Mouse (Mus musculus) T-cell, adult 2 months (primary cell): Measurements from ENCODE around the gene Trim63.
"Not testable (repeated sequence)": the region's sequence is repeated elsewhere in the genome, so short reads cannot be mapped to it uniquely, and the experiment has no call there.

ENCODE experiments used
- DNase-seq: peaks from one replicate; pipeline ENCODE4 v3.0.0; 2022; ENCODE audit warnings: low spot score

The Trim63 gene

GRCm38 (mm10) chr4:134298626-134299497 lies 16.1 kb upstream of the Trim63 start:
- no peak for DNase-seq

DNA sequence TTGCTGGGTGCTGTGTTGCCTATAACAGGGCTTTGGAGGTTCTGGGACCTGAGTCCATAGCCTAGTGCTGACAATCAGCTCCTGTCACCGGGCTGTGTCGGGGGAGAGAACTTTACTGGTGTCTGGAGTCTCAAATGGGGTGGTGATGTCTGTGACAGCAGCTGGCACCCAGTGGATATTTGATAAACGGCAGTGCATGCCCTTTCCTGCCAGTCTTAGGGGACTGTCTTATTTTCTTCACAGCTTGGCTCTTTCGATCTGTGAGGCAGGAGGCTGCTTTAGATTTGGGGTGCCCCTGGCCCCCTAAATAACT lies 15.5 kb upstream of the Trim63 start:
- DNase-seq = no peak

GRCm38 (mm10) chr4:134300316-134300715 lies 14.6 kb upstream of the Trim63 start:
- DNase-seq = no peak

DNA sequence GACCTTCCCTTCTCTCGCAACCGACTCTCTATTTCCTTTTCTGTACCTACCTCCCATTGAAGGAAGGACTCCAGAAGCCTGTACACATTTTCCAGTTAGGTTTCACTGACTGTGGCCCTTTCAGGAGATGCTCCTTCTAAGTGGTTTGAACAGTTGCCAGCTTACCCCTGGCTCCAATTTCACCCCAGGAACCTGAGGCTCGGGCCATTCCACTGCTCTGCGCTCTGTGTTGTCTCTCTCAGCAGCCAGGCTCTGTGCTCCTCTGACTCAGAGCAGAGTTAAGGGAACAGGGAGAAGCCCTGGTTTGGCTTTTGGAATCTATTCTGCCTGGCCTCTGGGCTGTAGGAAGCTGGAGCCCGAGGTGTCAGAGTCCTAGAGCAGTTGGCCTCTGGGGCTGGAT lies 12.8 kb upstream of the Trim63 start:
- no peak for DNase-seq

DNA sequence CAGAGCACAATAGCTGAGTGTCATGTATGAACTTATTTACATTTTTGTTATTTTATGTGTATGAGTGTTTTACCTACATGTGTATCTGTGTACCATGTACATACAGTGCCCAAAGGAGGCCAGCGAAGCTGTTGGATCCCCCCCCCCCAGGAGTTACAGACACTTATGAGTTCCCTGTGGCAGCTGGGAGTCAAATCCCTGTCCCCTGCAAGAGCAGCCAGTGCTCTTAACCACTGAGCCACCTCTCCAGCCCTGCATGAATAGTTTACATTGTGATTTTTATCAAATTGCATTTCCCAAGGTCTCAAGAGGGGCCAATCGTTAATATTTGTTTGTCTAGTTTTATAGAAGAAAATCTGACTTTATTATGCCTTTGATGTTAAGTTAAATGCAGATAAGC lies 8.0 kb upstream of the Trim63 start:
- no peak for DNase-seq

DNA sequence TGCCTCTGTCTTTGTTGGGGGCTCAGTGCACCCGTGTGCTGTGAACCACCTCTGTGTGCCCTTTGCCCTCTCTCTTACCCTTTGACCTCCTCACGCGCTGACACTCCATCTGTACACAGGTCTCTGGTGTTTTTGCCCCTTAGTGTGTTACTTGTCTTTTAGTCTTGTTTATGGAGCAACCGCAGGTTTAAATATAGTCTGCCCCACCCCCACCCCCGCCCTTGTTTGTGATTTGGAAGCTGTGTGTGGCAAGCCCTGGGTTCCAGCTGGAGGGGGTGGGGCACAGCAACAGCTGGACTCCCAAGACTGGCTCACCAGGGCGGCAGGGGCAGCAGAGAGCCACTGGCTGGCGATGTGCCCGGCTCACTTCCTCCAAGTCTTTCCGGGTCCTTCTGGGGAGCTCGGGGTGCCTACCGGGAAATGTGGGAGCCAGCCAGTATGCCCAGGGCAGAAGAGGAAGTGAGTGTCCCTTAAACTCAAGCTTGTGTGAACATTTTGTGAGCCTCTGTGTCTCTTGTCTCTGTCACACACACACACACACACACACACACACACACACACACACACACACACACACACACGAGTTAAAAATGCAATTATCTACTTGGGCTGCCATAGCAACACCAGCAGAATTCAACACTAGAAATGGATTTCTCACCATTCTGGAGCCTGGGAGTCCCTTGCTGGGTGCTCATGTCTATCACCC lies 7.4 kb upstream of the Trim63 start:
- DNase-seq = no peak

DNA sequence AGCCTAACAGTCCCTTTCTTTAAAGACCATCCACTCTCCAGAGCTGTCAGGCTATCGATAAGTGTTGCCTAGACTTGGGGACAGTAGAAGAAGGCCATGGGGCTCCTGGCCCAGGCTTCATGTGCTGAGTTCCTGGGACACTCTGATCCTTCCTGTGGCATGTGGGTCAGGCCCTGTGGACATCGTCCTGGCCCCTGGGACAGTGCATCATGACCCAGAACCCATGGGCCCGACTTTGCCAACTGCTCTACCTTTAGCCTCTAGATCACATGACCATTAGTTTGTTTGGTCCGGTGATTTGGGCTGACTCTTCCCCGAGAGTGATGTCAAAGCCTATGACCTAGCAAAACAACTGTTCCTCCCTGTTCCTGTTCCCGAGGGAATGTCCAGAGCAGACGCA lies 4.8 kb upstream of the Trim63 start:
- no peak for DNase-seq

DNA sequence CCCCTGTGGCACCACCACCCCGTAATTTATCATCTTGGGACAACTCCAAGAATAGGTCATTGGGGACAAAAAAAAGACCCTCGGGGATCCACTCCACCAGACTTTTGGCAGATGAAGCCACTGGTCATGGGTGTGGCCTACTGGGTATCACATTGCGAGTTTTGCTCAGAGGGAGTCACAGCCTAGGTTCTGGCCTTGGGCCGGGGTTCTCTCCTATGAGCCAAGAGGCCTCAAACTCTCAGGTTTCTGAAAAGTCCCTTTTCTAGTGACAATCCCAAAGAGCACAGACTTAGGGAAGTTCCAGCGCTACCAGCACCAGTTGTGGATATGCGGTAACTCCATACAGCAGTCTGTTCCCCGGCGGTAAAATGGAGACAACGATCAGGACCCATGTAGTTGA lies 4.3 kb upstream of the Trim63 start:
- no peak for DNase-seq

GRCm38 (mm10) chr4:134311784-134312183 lies 3.1 kb upstream of the Trim63 start:
- no peak for DNase-seq

DNA sequence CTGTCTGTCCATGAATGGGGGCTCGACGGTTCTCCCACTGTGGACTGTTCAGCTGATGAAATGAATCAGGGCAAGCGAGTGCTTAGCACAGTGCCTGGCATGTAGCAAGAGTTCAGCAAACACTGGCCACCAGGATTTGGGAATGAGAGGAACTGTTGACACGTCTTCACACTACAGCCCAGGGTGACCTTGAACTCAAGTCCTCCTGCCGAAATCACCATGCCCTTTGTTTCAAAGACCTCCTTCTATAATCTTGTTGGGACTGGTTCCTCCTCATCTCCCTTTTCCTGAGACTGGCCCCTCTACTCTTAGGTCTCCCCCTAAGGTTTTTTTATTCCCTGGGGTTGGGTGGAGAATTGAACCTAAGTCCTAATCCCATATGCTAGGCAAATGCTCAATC lies 2.6 kb upstream of the Trim63 start:
- no peak for DNase-seq

DNA sequence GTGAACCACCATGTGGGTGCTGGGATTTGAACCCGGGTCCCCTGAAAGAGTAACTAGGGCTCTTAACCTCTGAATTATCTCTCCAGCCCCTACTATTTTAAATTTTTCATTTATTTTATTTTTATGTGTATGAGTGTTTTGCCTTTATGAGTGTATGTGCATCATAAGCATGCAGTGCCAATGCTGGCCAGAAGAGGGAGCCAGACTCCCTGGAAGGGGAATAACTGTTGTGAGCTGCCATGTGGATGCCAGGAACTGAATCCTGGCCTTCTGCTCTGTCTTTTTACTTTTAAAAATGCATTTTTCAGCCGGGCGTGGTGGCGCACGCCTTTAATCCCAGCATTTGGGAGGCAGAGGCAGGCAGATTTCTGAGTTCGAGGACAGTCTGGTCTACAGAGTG lies 2.0 kb upstream of the Trim63 start:
- no peak for DNase-seq

- DNase-seq = no peak
Measured at GRCm38 (mm10) chr4:134314081-134314655, 752 bp upstream of the Trim63 start.

DNA sequence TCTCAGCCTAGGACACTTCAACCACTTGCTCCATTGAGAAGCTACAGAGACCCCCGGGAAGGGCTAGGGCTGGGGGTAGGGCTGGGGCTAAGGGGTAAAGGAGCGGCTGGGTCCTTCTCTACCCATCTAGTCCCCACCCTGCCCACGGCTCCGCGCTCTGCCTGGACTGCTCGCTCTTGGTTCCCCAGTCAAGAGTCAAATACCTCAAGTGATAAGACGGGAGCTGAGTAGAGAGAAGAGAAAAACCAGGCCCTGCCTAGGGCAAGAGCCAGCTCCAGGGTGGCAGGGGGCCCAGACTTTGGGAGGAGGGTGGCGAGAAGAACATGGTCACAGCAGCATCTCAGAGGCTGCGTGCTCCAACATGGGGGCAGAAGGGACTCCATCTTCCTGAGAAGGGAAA lies 550 bp downstream of the Trim63 start:
- no peak for DNase-seq

DNA sequence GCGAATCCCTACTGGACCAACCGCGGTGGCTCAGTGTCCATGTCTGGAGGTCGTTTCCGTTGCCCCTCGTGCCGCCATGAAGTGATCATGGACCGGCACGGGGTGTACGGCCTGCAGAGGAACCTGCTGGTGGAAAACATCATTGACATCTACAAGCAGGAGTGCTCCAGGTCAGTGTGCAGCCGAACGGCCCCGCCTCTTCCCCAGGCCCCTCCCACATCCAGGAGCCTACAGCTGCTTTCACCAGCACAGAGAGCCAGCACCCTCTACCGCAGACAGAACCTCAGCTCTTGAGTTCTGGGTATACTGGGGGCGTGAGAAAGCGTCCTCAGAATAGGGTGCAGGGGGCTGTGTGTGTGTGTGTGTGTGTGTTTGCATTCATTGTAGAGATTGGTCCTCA lies 1.5 kb downstream of the Trim63 start:
- DNase-seq = no peak

GRCm38 (mm10) chr4:134319074-134319473 lies 4.2 kb downstream of the Trim63 start:
- no peak for DNase-seq

DNA sequence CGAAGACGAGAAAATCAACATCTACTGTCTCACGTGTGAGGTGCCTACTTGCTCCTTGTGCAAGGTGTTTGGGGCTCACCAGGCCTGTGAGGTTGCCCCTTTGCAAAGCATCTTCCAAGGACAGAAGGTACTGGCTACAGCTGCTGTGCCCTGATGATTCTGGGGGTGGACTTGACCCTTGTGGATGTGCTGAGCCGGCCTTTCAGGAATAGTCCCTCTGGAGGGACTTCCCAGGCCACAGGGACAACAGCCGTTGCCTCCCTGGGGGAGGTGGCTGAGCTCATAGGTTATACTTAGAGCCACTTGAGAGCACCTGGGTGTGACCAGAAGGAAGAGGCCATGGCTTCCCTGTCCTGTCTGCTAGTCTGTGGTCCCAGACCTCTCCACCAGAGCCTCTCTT lies 4.8 kb downstream of the Trim63 start:
- no peak for DNase-seq

DNA sequence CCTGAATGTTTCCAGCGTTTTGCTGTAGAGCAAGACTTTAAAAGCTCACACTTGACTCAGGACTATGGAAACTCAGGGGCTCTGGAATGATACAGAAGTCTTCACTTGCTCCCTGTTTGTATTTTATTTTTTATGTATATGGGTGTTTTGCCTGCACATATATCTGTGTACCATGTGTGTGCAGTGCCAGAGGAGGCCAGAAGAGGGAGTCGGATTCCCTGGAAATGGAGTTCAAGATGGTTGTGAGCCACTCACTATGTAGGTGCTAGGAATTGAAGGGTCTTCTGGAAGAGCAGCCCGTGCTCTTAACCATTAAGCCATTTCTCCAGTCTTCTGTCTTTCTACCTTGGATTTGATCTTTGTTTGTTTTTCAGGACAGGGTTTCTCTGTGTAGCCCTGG lies 6.6 kb downstream of the Trim63 start:
- no peak for DNase-seq

DNA sequence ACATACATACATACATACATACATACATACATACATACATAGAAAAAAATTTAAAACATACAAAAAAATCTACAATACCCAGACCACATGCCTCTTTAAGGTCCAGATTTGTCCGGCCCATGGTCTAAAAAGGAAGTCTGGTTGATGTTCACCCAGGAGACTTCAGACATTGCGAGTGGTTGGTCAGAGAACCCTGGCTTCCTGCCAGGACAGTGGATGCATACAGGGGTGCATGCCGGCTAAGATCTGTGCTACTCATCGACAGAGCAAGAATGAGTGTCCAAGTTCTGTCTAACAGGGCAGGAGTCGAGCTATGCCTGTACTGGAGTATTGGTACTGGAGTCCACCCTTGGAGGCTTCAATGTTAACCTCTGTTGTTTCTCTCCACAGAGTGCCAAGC lies 9.7 kb downstream of the Trim63 start:
- DNase-seq = no peak

GRCm38 (mm10) chr4:134326859-134327530 lies 12.1 kb downstream of the Trim63 start:
- no peak for DNase-seq

DNA sequence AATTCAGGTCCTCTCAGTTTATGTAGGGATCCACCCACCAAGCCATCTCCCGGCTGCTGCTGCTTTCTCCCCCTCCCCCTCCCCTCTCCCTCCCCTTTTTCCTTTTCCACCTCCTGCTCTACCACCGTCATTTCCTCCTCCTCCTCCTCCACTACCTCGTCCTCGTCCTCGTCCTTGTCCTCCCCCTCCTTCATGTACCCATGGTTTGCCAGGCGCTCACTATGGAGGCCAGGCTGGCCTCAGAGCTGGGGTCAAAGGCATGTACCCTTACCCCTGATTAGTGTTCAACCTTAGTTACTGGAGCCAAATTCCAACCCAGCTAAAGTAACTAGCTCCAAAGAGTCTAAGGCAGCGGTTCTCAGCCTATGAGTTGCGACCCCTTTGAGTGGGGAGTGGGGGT lies 13.2 kb downstream of the Trim63 start:
- DNase-seq = no peak

DNA sequence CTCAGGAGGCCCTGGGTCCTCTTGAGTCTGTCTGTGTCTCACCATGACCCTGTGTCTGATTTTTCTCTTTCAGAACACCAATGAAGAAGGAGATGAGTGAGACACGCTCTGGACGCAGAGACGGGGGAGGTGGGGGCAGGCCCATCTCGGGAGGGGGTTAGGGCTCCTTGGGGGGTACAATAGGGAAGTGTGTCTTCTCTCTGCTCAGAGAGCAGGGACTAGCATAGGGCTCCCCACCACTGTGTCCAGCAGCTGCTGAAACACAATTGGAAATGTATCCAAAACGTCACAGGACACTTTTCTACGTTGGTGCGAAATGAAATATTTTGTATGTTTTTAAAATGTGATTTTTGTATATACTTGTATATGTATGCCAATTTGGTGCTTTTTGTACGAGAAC lies 13.9 kb downstream of the Trim63 start:
- DNase-seq = no peak

DNA sequence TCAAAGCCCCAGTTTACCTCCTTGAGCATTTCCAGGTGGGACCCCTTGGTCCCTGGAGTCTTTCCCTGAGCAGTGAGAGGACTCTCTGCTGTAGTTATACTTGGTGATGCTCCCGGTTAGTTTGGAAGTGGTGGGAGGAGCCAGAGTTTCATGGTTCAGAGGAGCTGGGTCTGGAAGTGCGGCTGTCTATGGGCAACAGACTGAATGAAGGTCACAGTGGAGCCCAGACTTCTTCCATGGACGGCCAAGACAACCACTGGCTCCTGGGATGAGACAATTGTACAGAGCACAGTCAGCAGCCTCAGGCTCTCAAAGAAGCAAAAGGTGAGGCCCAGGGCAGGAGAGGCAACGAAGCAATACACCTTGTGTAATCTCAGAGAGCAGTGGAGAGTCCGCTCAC lies 15.4 kb downstream of the Trim63 start:
- no peak for DNase-seq

DNA sequence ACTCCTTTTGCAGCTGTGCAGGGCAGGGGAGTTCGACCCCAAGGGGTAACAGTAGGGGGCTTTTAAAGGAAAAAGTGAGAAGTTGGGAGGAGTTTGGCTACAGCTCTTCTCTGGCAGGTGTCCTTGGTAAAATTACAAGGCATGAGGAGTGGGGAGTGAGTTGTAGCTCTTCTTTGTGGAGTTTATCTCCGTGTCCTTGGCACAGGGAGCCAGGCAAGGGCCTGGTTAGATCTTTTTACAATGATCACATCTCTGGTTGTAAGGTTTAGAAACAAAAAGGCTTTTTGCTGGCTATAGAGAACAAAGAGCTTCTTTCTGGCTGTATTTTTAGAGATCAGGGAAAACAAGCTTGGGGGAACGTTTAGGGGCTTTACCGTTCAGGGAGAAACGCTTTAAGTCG lies 26.3 kb downstream of the Trim63 start:
- not testable (repeated sequence) for DNase-seq
